Mouse (Mus musculus): Measurements from ENCODE around the gene Fam126a.

Gene Fam126a

DNA sequence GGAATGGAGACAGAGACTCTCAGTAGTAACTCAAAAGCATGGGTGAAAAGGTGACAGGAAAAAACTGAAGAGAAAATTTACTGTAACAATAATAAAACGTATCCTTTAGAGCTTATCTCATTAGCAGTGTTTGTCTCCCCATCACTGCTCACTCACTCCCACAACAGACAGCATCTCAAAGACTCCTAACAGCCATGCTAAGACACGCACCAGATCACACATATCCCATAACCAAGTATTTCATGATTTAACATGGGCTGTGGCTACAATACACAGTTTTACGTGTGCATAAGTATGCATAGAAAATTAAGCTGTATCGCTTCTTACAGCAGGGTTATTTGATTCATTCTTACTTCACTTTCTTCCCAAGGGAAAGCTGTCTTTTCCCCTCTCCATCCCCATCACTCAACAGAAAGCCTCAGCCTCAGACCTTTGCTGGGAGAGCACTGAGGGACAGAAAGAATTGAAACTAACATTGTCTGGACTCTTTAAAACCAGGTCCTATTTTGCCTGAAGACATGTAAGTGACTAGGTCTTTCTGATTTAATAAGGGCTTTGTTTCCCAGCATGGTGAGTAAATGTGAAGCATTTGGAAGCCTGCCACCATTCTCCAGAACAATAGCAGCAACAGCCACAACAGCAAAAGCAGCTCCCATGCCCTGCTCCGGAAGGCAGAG is 37.5 kb downstream of the Fam126a start:
- peak; percentile 10 to 14 for DNase-seq (ENCODE audit: low spot score in 2 of 2)

DNA sequence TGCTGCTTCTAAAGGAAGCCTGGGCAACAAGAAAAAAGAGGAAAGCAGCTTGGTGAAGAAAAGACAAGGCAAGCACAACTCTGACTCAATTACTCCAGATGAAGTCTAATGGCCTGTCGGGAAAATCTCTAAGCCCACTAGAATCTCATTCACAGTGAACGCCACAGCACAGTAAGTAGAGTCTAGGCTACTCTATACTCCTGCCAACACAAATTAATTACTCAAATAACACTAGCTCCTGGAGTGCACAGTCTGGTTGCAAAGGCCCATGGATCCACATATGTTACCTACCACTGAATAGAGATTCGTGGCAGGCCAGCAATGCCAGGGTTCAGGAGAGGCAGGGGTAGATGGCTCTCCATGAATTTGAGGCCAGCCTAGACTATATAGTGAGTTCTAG is 40.5 kb downstream of the Fam126a start:
- DNase-seq (ENCODE audit: low spot score in 2 of 2), result no peak

GRCm38 (mm10) chr5:23987792-23988191 is 42.7 kb downstream of the Fam126a start:
- no peak for DNase-seq (ENCODE audit: low spot score in 2 of 2)

DNA sequence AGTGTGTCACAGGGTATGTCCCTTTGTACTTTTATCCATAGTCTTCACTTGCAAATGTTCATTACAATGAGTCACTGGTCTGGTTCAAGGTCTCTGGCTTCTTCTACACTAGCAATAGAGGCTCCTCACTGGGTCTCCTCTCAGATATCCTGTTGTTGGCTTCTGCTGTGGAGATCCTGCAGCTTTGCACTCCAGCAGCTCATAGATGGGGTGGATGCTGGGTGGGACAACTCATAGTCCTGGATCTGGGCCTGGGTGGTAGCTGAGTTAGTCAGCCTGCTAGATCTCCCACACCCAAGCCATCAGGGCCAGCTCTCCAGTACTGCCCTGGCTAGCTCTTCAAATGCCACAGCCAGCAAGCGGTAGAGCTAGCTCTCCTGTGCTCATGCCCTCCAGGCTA is 48.4 kb downstream of the Fam126a start:
- DNase-seq (ENCODE audit: low spot score in 2 of 2), result no peak

DNA sequence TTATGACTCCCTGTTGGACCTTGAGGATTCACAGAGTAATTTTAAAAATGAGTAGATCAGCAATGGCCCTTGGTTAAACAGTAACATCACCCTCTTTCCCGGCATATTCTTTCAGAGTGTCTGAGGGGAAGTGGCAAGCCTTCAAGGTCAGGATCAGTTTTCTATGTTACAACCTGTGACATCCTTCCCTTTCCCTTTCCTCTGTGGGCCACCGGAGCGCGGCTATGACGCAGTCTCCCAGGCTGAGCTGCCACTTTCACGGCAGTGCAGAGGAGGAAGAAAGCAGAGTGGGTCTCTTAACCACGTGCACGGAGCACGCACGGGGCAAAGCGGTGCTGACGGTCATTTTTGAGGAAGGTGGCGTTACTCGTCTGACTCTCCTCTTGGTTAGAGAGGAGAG is 52.0 kb downstream of the Fam126a start:
- no peak for DNase-seq (ENCODE audit: low spot score in 2 of 2)

DNA sequence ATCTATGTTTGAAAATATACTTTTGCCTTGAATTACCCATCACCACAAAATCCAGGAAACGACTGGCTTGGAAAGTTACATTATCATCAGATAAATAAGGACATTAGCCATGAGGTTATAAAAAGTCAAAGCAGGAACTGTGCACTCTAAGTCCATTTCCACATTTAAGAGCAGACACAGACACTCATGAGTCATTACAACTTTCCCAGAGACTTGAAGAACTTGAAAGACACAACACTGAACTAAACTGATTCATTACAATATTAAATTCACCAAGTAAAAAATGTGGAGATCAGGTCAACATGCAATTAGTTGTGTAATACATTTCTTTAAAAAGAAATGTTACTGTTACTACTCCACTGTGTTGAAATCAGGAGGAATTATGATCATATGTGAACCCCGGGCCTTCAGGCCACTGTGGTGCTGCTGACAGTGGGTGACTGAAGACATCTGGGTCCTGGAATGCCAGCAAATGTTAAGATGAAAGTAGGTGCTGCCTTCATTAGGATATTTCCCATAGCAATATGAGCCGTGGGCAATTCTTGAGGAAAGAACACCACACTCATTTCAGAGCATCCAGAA is 55.4 kb downstream of the Fam126a start:
- no peak for DNase-seq (ENCODE audit: low spot score in 2 of 2)

DNA sequence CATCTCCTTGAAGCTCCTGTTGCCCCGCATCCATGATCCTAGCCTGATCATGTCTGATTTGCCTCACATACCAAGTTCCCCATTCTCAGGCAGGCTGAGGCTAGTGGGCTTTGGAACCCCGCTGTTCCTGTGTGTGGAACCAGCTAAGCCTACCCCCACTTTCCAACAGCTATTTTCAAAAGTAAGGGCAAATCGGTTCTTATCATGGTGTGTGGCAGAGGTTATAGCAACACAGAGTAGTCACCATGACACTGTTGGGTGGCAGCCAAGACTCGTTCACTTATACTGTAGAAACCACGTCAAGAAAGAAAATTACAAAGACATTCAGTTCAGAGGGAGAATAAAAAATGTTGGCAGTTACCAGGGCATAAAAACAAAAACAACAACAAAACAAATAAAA is 62.8 kb downstream of the Fam126a start:
- DNase-seq (ENCODE audit: low spot score in 2 of 2), result no peak

DNA sequence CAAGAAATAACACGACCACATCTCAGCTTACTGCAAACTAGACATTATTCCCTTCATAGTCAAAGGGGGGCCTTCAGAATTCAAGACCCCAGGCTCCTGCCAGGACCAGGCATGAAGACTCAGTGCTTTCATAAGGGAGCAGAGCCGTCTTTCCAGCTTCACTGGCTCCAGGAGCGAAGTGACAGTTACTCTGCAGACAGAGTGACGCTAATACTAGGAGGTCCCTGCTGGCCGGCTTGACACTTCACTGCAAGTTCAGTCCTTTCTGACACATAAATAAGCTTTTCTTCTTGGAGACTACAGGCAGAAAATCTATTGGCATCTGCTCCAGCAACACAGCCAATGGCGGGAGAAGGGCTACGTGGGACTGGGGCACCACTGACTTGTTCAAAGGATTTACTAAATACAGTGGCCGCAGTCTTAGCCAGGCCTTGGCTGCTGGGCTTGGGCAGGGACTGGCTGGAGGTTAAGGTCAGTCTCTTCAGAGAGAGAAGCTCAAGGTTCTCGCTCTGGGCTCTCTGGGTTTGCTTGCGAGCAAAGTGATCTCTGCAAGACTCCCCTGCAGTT is 65.8 kb downstream of the Fam126a start:
- DNase-seq (ENCODE audit: low spot score in 2 of 2), result no peak

DNA sequence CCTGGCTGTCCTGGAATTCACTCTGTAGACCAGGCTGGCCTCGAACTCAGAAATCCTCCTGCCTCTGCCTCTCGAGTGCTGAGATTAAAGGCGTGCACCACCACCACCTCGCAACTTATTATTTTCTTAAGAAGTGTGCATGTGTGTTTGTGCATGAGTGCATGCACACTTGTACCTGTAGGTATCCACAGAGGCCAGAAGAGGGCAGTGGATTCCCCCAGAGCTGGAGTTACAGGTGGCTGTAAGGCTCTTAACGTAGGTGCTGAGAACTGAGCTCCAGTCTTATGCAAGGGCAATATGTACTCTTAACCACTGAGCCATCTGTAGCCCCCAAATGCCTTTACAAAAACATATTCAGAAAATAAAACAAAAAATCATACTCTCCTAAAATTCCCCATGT is 77.4 kb downstream of the Fam126a start:
- no peak for DNase-seq (ENCODE audit: low spot score in 2 of 2)

- no peak for DNase-seq (ENCODE audit: low spot score in 2 of 2)
These were observed 82.4 kb downstream of the Fam126a start for GRCm38 (mm10) chr5:23948071-23948470.

DNA sequence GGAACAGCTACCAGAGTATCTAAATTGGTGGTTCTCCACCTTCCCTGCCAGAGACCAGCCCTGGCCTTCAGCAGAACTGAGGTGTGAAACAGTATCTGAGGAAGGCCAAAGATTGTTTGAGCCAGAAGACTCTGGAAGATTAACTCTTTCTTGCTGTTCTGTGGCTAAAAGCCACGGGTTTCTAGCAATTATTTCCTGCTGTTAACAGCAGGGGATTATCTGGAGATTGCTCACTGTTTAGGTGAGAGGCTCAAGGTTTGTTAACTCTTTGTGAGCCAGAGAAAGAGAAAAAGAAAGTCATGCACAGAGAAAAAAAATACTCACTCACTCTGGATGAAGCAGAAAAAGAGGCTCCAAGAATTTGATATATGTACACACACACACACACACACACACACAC is 85.4 kb downstream of the Fam126a start:
- no peak for DNase-seq (ENCODE audit: low spot score in 2 of 2)

DNA sequence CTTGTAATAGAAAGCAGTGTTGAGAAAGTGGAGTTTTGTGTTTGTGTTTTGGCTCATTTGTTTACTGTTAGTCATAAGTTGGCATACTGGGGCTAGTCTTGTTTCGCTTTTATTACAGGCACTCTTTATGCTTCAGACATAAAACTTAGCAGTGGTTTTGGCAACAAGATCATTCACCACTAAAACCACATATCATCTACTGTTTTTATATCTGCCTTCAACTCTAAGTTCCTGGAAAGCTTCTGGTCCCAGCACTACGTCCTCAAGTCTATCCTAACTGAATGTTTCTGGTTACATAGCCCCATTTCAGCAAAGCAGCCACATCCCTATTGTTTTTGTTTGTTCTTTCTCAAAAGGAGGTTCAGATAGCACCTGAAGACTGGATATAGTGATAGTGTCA is 87.0 kb downstream of the Fam126a start:
- no peak for DNase-seq (ENCODE audit: low spot score in 2 of 2)

GRCm38 (mm10) chr5:23923481-23924165 is 106.9 kb downstream of the Fam126a start:
- no peak for DNase-seq (ENCODE audit: low spot score in 2 of 2)

DNA sequence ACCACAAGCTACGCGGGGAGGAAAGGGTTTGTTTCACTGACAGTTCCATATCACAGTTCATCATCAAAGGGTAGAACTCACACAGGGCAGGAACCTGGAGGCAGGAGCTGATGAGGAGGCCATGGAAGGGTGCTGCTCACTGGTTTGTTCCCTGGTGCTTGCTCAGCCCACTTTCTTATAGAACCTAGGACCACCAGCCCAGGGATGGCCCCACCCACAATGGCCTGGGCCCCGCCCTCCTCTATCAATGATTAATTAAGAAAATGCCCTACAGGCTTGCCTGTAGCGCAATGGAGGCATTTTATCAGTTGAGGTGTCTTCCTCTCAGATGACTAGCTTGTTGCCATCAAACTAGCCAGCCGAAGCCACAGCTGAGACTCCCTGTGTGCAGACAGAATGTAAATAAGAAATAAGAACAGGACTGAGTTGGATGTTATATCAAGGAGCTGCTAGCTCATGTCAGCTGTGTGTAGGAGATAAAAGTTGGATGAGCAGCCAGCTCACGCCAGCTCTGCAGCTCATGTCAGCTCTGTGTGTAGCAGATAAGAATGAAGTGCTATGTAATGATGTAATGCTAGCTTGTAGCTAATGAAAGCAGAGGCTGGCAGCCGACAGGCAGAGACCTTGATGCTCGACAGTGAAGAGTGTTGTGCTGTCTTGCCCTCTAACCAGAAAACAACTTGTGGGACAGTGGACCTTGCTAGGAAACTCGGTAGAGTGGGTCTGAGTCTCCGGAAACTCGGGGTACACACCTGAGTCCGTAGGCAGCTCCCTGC is 107.8 kb downstream of the Fam126a start:
- no peak for DNase-seq (ENCODE audit: low spot score in 2 of 2)

DNA sequence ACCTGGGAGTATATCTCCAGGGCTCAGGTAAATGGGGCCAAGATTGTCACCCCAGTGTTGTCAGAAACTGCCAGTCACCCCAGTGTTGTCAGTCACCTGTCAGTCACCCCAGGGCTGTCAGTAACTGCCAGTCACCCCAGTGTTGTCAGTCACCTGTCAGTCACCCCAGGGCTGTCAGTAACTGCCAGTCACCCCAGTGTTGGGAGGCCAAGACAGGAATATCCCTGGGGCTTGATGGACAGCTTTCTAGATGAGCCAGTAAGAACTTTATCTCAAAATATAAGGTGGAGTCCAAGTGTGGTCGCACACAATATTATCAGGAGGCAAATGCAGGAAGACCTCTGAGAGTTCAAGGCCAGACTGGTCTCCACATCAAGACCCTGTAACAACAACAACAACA is 109.2 kb downstream of the Fam126a start:
- no peak for DNase-seq (ENCODE audit: low spot score in 2 of 2)

- DNase-seq (ENCODE audit: low spot score in 2 of 2), result no peak
These were observed 110.4 kb downstream of the Fam126a start for GRCm38 (mm10) chr5:23919892-23920731.

- no peak for DNase-seq (ENCODE audit: low spot score in 2 of 2)
These were observed 113.2 kb downstream of the Fam126a start for GRCm38 (mm10) chr5:23917301-23917700.

GRCm38 (mm10) chr5:23911556-23911955 is 118.9 kb downstream of the Fam126a start:
- DNase-seq (ENCODE audit: low spot score in 2 of 2), result no peak

- DNase-seq (ENCODE audit: low spot score in 2 of 2), result no peak
These were observed 121.2 kb downstream of the Fam126a start for GRCm38 (mm10) chr5:23909256-23909655.

DNA sequence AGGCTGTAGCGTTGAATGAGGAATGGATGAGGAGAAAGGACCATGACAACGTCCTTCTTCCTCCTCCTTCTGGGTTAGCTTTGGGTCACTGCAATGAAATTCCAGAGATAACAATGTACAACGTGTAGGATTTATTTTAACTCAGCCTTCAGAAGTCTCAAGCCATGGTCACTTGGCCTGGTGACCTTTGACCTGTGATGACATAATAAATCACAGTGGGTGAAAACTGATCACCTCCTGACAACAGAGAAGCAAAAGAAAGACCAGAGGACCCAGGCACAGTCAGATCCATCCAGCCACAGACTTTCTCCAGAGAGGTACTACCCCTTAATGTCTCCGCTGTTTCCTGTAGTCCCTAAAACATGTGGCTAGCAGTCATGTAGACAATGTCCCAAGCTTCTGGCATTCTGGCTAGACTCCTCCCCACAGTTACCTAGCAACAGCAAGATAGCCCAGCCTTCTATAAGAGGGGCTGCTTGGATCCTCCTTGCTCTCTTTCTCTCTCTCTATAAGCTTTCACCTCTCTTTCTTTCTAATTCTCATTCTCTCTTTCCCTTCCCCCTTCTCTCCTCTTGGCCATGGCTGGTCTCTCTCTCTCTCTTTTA is 121.9 kb downstream of the Fam126a start:
- DNase-seq (ENCODE audit: low spot score in 2 of 2), result no peak

GRCm38 (mm10) chr5:23902221-23902620 is 128.3 kb downstream of the Fam126a start:
- DNase-seq (ENCODE audit: low spot score in 2 of 2), result no peak

All from right cerebral cortex, adult 2 months (tissue).